Mouse (Mus musculus) stomach, postnatal 0 days (tissue): ENCODE measurements around the gene Dock8. TPM values are rescaled to one million over a fixed set of nuclear protein-coding genes. Genes with fewer than 3 reads are reported as not detected.

Source experiments
- ATAC-seq: fragments of 200-750 bp; cut with Nextera tagmentation; 2 replicates; pipeline ENCODE4 v1.8.0; 2017; ENCODE audit not compliant: low FRiP score, low TSS enrichment
- DNase-seq: peaks from one replicate; pipeline ENCODE4 v3.0.0-alpha.2; 2016; ENCODE audit warnings: low spot score
- H3K27ac ChIP-seq: fragments of 300-500 bp; sonication (generic); replicated peaks from 2 replicates; pipeline ENCODE4 v1.5.1; 2014; ENCODE audit warnings: mild to moderate bottlenecking, control low read depth
- H3K27me3 ChIP-seq: fragments of 300-500 bp; sonication (generic); 2 replicates; pipeline ENCODE4 v1.6.1; 2014; ENCODE audit warnings: low read length; ENCODE audit not compliant: control insufficient read depth, insufficient read depth
- H3K36me3 ChIP-seq: fragments of 300-500 bp; sonication (generic); 2 replicates; pipeline ENCODE4 v1.6.1; 2014; ENCODE audit warnings: low read length, mixed read lengths; ENCODE audit not compliant: control insufficient read depth, insufficient read depth
- H3K4me1 ChIP-seq: fragments of 300-500 bp; sonication (generic); replicated peaks from 2 replicates; pipeline ENCODE4 v1.6.1; 2014; ENCODE audit warnings: antibody characterized with exemption; ENCODE audit not compliant: control insufficient read depth, insufficient read depth
- H3K4me2 ChIP-seq: fragments of 300-500 bp; sonication (generic); replicated peaks from 2 replicates; pipeline ENCODE4 v1.6.1; 2014; ENCODE audit warnings: low read depth, mild to moderate bottlenecking, control low read depth, moderate library complexity
- H3K4me3 ChIP-seq: fragments of 300-500 bp; sonication (generic); 2 replicates; pipeline ENCODE4 v1.5.1; 2014; ENCODE audit warnings: low read depth, low read length, control low read depth
- H3K9ac ChIP-seq: fragments of 300-500 bp; sonication (generic); 2 replicates; pipeline ENCODE4 v1.6.1; 2014; ENCODE audit warnings: mild to moderate bottlenecking, low read length, control low read depth, mixed read lengths
- H3K9me3 ChIP-seq: fragments of 300-500 bp; sonication (generic); 2 replicates; pipeline ENCODE4 v1.6.1; 2016; ENCODE audit warnings: low read length; ENCODE audit not compliant: control insufficient read depth
- CTCF ChIP-seq: IDR thresholded peaks from 2 replicates; pipeline ENCODE4 v1.5.1; 2016; ENCODE audit warnings: antibody characterized with exemption, low read depth, mild to moderate bottlenecking, moderate library complexity
- EP300 ChIP-seq: optimal IDR thresholded peaks from 2 replicates; pipeline ENCODE3; 2016; ENCODE audit warnings: antibody characterized with exemption
- WGBS: fragments of 180-500 bp; shearing (Covaris S2); extraction: QIAGEN DNeasy Blood & Tissue Kit; methylation state at CpG from one replicate; pipeline ENCODE4 v1.1.7; 2014; 5-methylcytosine and 5-hydroxymethylcytosine counted together
- polyA plus RNA-seq: library from polyadenylated mRNA; unstranded; fragments of >200 nt; fragmentation: Nextera tagmentation; extraction: Ambion mirVana; gene quantifications from 2 replicates; pipeline ENCODE4 v1.2.1, GENCODE M21; 2015

Dock8 gene
- 3.3 and 3.4 TPM in 2 replicates for polyA plus RNA-seq

- peak within 1 kb of the TSS; percentile 95 for H3K4me2 ChIP-seq
- H3K9me3 ChIP-seq = no peaks in the 10 kb centered on the region
- TF ChIP-seq EP300 = no peak
- TF ChIP-seq CTCF = peak; percentile 48
- WGBS = under 1% methylated on average over 75 of the region's 109 CpGs
- ATAC-seq (peak; percentile 97), DNase-seq (peak; percentile 83)
- no peaks in the 10 kb centered on the region for H3K36me3 ChIP-seq
- peak within 1 kb of the TSS; percentile 72 for H3K9ac ChIP-seq
- H3K4me1 ChIP-seq = no peaks in the 10 kb centered on the region
- H3K27ac ChIP-seq = peak within 1 kb of the TSS; percentile 76
- H3K27me3 ChIP-seq = no peaks in the 10 kb centered on the region
- H3K4me3 ChIP-seq = peak within 1 kb of the TSS; percentile 66
These were observed at the start of gene Dock8 for GRCm38 (mm10) chr19:24999201-24999886. TSS of gene Dock8 (plus strand) at chr19:24999534.

- Histone ChIP-seq H3K36me3 (peaks cover 5% of the 10 kb centered on the region; the same call in 1 of the 2 replicates), H3K4me2 (no peak overlapping the region), H3K27me3 (no peaks in the 10 kb centered on the region), H3K27ac (no peak overlapping the region), H3K9ac (no peak overlapping the region), H3K4me1 (no peaks in the 10 kb centered on the region), H3K9me3 (no peaks in the 10 kb centered on the region), H3K4me3 (no peak overlapping the region)
- 28% methylated on average over 3 of the region's 3 CpGs for WGBS
- ATAC-seq (no peak), DNase-seq (no peak)
- TF ChIP-seq EP300 (no peak), CTCF (peak; percentile 78)
These were observed 40.8 kb upstream of the Dock8 start for GRCm38 (mm10) chr19:24958531-24958930.

- TF ChIP-seq CTCF (peak; percentile 94), EP300 (no peak)
- under 1% methylated on average over 36 of the region's 36 CpGs for whole genome bisulfite sequencing
These were observed 38.0 kb upstream of the Dock8 start, which contains the start of gene Cbwd1 for GRCm38 (mm10) chr19:24961172-24961962. TSS of gene Cbwd1 (minus strand) at chr19:24961610.

GRCm38 (mm10) chr19:24966203-24966602 lies 33.1 kb upstream of the Dock8 start:
- 75% methylated on average over 2 of the region's 2 CpGs for WGBS
- ATAC-seq (no peak), DNase-seq (no peak)
- no peak for TF ChIP-seq EP300
- no peak for TF ChIP-seq CTCF
- Histone ChIP-seq H3K9ac (no peak overlapping the region), H3K27me3 (no peaks in the 10 kb centered on the region), H3K9me3 (no peaks in the 10 kb centered on the region), H3K36me3 (no peaks in the 10 kb centered on the region), H3K4me3 (no peak overlapping the region), H3K4me2 (no peak overlapping the region), H3K4me1 (no peaks in the 10 kb centered on the region), H3K27ac (no peak overlapping the region)

More at GRCm38 (mm10) chr19:24961172-24961962, 38.0 kb upstream of the Dock8 start, which contains the start of gene Cbwd1:
- H3K27me3 ChIP-seq = no peaks in the 10 kb centered on the region
- H3K4me1 ChIP-seq = no peaks in the 10 kb centered on the region
- H3K9me3 ChIP-seq = no peaks in the 10 kb centered on the region
- peak; percentile 100 for ATAC-seq
- peak; percentile 99 for DNase-seq
- 0 out of 2 replicates have a peak within 1 kb of the TSS, but pooled peaks have one; percentile 67 for H3K27ac ChIP-seq
- H3K36me3 ChIP-seq = no peaks in the 10 kb centered on the region
- H3K4me3 ChIP-seq = peak within 1 kb of the TSS; percentile 59
- H3K9ac ChIP-seq = peak within 1 kb of the TSS; percentile 78
- peak within 1 kb of the TSS; percentile 65 for H3K4me2 ChIP-seq

GRCm38 (mm10) chr19:24966941-24967340 lies 32.4 kb upstream of the Dock8 start:
- TF ChIP-seq CTCF (no peak), EP300 (no peak)
- Histone ChIP-seq H3K4me3 (no peak overlapping the region), H3K4me2 (no peak overlapping the region), H3K27ac (no peak overlapping the region), H3K27me3 (no peaks in the 10 kb centered on the region), H3K9me3 (no peaks in the 10 kb centered on the region), H3K36me3 (no peaks in the 10 kb centered on the region), H3K4me1 (no peaks in the 10 kb centered on the region), H3K9ac (no peak overlapping the region)
- ATAC-seq = no peak
- DNase-seq = no peak
- 64% methylated on average over 2 of the region's 2 CpGs for WGBS
